In genomic region chr10:95244961-95245679, GRCm38 (mm10) we compare ENCODE assay signal across 12 mouse cellular contexts.
A peak's percentile ranks its signal among the peaks of the same experiment; 100 is the strongest.
DNase-seq lines count a peak whose midpoint lies in the region; ATAC-seq and TF ChIP-seq lines count a peak whose summit lies in the region.
"Had no signal": no experiment of that assay in that cellular context is flagged by ENCODE, and none has a peak within 500 bp of the region (broad histone marks: within the 10 kb centered on the region; RNA-seq: fewer than 3 reads in every experiment).

No protein-coding gene starts in this region.

- no peak for TF ChIP-seq CTCF in stomach, postnatal 0 days (IDR thresholded peaks at IDR 0.05; ENCODE audit: low read depth)

- peaks cover 15% of the 10 kb centered on the region for H3K27me3 ChIP-seq in forebrain, embryonic 10.5 days (ENCODE audit: poor library complexity, severe bottlenecking)
- no peaks in the 10 kb centered on the region for H3K27me3 ChIP-seq in forebrain, embryonic 16.5 days (replicated peaks; ENCODE audit: control insufficient read depth, insufficient read depth, low read length)
- H3K27me3 ChIP-seq in hindbrain, embryonic 14.5 days (ENCODE audit: control insufficient read depth, insufficient read depth, low read length), result no peaks in the 10 kb centered on the region
- no peaks in the 10 kb centered on the region for H3K27me3 ChIP-seq in midbrain, embryonic 16.5 days (ENCODE audit: control insufficient read depth, insufficient read depth, low read depth, low read length)
- no peaks in the 10 kb centered on the region for H3K27me3 ChIP-seq in stomach, postnatal 0 days (ENCODE audit: control insufficient read depth, insufficient read depth, low read length)

- intact Hi-C loops in heart, postnatal 10 days (cut with DNase I), result no loop called here

- 0 out of 2 replicates have a peak overlapping the region, but pooled peaks have one; percentile 27 for H3K27ac ChIP-seq in forebrain, embryonic 10.5 days
- H3K27ac ChIP-seq in forebrain, embryonic 16.5 days (ENCODE audit: low read length), result no peak overlapping the region
- H3K27ac ChIP-seq in hindbrain, embryonic 14.5 days, result no peak overlapping the region
- peak overlapping the region; percentile 49; the same call in 1 of the 2 replicates for H3K27ac ChIP-seq in midbrain, embryonic 16.5 days (ENCODE audit: low read length)
- H3K27ac ChIP-seq in stomach, postnatal 0 days (replicated peaks), result no peak overlapping the region
- H3K27ac ChIP-seq: kidney, postnatal 0 days had no signal

- no peaks in the 10 kb centered on the region for H3K9me3 ChIP-seq in forebrain, embryonic 10.5 days
- H3K9me3 ChIP-seq in forebrain, embryonic 16.5 days (ENCODE audit: control insufficient read depth, low read length), result no peaks in the 10 kb centered on the region
- no peaks in the 10 kb centered on the region for H3K9me3 ChIP-seq in hindbrain, embryonic 14.5 days (ENCODE audit: control insufficient read depth, low read length)
- H3K9me3 ChIP-seq in midbrain, embryonic 16.5 days (replicated peaks; ENCODE audit: control insufficient read depth, low read length, poor library complexity, severe bottlenecking), result no peaks in the 10 kb centered on the region
- H3K9me3 ChIP-seq in stomach, postnatal 0 days (ENCODE audit: control insufficient read depth, low read length), result no peaks in the 10 kb centered on the region

- no peak overlapping the region for H3K4me2 ChIP-seq in forebrain, embryonic 16.5 days (ENCODE audit: low read length)
- H3K4me2 ChIP-seq in hindbrain, embryonic 14.5 days (replicated peaks), result no peak overlapping the region
- H3K4me2 ChIP-seq in midbrain, embryonic 16.5 days (ENCODE audit: low read length), result no peak overlapping the region
- H3K4me2 ChIP-seq in stomach, postnatal 0 days (replicated peaks; ENCODE audit: low read depth), result no peak overlapping the region

- no peak; the same call in 1 of the 2 replicates for ATAC-seq in forebrain, embryonic 16.5 days
- 0 out of 2 replicates have a peak, but pooled peaks have one; percentile 31 for ATAC-seq in hindbrain, embryonic 14.5 days (ENCODE audit: low FRiP score)
- ATAC-seq in midbrain, embryonic 16.5 days, result peak; percentile 46
- ATAC-seq in stomach, postnatal 0 days (ENCODE audit: low FRiP score, low TSS enrichment), result no peak

- DNase-seq in forebrain, embryonic 10.5 days (ENCODE audit: extremely low spot score, low spot score), result no peak
- peak; percentile 95 for DNase-seq in ZHBTc4 (ENCODE audit: low read depth, low spot score)
- no peak for DNase-seq in hindbrain, embryonic 14.5 days (ENCODE audit: low spot score)
- no peak for DNase-seq in adrenal gland, postnatal 14 days
- DNase-seq in heart, postnatal 10 days, result no peak
- DNase-seq in stomach, postnatal 0 days (ENCODE audit: low spot score), result no peak
- DNase-seq: lung, postnatal 14 days; right cerebral cortex, postnatal 4 days; thymus, postnatal 25 days had no signal

- peak overlapping the region; percentile 11; the same call in 1 of the 2 replicates for H3K4me3 ChIP-seq in forebrain, embryonic 10.5 days
- H3K4me3 ChIP-seq in forebrain, embryonic 16.5 days (replicated peaks; ENCODE audit: low read length), result no peak overlapping the region
- H3K4me3 ChIP-seq in hindbrain, embryonic 14.5 days (replicated peaks; ENCODE audit: low read length), result no peak overlapping the region
- H3K4me3 ChIP-seq in midbrain, embryonic 16.5 days (ENCODE audit: low read depth, low read length), result no peak overlapping the region
- no peak overlapping the region for H3K4me3 ChIP-seq in stomach, postnatal 0 days (ENCODE audit: low read depth, low read length)

- H3K9ac ChIP-seq in forebrain, embryonic 16.5 days (replicated peaks; ENCODE audit: low read depth, low read length), result no peak overlapping the region
- H3K9ac ChIP-seq in hindbrain, embryonic 14.5 days, result no peak overlapping the region
- no peak overlapping the region for H3K9ac ChIP-seq in midbrain, embryonic 16.5 days (ENCODE audit: low read depth, low read length)
- no peak overlapping the region for H3K9ac ChIP-seq in stomach, postnatal 0 days (ENCODE audit: low read length)

- peaks cover 39% of the 10 kb centered on the region for H3K4me1 ChIP-seq in forebrain, embryonic 10.5 days
- peaks cover 8% of the 10 kb centered on the region; the same call in 1 of the 2 replicates for H3K4me1 ChIP-seq in forebrain, embryonic 16.5 days (replicated peaks; ENCODE audit: control insufficient read depth, insufficient read depth, low read length)
- peaks cover 8% of the 10 kb centered on the region; the same call in 1 of the 2 replicates for H3K4me1 ChIP-seq in hindbrain, embryonic 14.5 days (replicated peaks; ENCODE audit: control insufficient read depth, insufficient read depth, low read length)
- peaks cover 10% of the 10 kb centered on the region for H3K4me1 ChIP-seq in midbrain, embryonic 16.5 days (ENCODE audit: control insufficient read depth, insufficient read depth, low read length)
- no peaks in the 10 kb centered on the region for H3K4me1 ChIP-seq in stomach, postnatal 0 days (replicated peaks; ENCODE audit: control insufficient read depth, insufficient read depth)

- 40% methylated on average over 16 of the region's 23 CpGs for WGBS in forebrain, embryonic 10.5 days
- 47% methylated on average over 15 of the region's 23 CpGs for WGBS in forebrain, embryonic 16.5 days
- WGBS in hindbrain, embryonic 14.5 days, result 40% methylated on average over 22 of the region's 23 CpGs
- WGBS in midbrain, embryonic 16.5 days, result 37% methylated on average over 20 of the region's 23 CpGs
- WGBS in stomach, postnatal 0 days, result 58% methylated on average over 19 of the region's 23 CpGs

- no peaks in the 10 kb centered on the region for H3K36me3 ChIP-seq in forebrain, embryonic 10.5 days (replicated peaks)
- H3K36me3 ChIP-seq in forebrain, embryonic 16.5 days (ENCODE audit: control insufficient read depth, insufficient read depth), result no peaks in the 10 kb centered on the region
- no peaks in the 10 kb centered on the region for H3K36me3 ChIP-seq in hindbrain, embryonic 14.5 days (replicated peaks; ENCODE audit: control insufficient read depth, insufficient read depth)
- H3K36me3 ChIP-seq in midbrain, embryonic 16.5 days (ENCODE audit: control insufficient read depth, insufficient read depth, low read length), result no peaks in the 10 kb centered on the region
- no peaks in the 10 kb centered on the region for H3K36me3 ChIP-seq in stomach, postnatal 0 days (ENCODE audit: control insufficient read depth, insufficient read depth, low read length)

- no peak for TF ChIP-seq EP300 in stomach, postnatal 0 days (optimal IDR thresholded peaks at IDR 0.05)

Comparison
In these comparisons a context has a peak if more than half of its experiments do, and no peak if none do; other contexts are left out.
1. H3K27ac ChIP-seq: peak in forebrain, embryonic 10.5 days (single experiment) and midbrain, embryonic 16.5 days (single experiment); none in forebrain, embryonic 16.5 days (single experiment), hindbrain, embryonic 14.5 days (single experiment) and stomach, postnatal 0 days (single experiment).
2. ATAC-seq: peak in hindbrain, embryonic 14.5 days (single experiment) and midbrain, embryonic 16.5 days (single experiment); none in forebrain, embryonic 16.5 days (single experiment) and stomach, postnatal 0 days (single experiment).